In the genomic region with DNA sequence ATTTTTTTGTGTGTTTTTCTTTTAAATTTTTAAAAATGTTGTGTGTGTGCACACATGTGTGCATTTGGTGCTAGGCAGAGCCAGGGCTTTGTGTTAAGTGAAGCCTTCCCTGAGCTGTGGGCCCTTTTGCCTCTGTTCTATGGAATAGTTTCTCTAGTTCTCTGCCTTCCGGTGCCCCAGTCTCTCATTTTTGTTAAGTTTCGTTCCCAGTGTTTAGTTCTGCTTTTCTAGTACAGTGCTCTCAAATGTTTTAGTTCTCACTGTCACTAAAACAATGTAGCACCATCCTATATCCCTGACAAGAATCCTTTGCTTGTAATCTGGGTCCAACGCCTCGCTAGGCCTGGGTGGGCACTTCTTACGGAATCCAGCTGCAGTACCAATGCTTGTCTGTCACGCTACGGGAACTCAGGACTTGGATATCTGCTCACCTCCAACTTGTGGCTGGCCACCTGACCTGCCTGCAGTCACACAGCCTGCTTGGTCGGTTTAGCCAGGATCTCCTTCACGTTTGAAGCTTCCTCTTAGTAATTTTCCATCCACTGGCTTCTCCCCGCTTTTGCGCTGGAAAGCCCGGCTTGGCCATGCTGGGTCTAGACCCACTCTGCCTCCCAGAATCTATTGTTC, we compare ENCODE assay signal across 1 mouse cellular context.
A peak's percentile ranks its signal among the peaks of the same experiment; 100 is the strongest.
TF ChIP-seq lines count a peak whose summit lies in the region.

No protein-coding gene starts in this region.

TF ChIP-seq in MEL, 35 proteins besides CTCF, POLR2A, EP300 and RAD21 (continued from another document):
- TF ChIP-seq USF2 (IDR thresholded peaks at IDR 0.05; ENCODE audit: borderline replicate concordance in 1 of 2, insufficient read depth in 1 of 2, low read depth in 1 of 2, low read length in 2 of 2) (no peak), GATA1 (IDR thresholded peaks at IDR 0.05; ENCODE audit: low read depth, low read length) (no peak), TAL1 (IDR thresholded peaks at IDR 0.05; ENCODE audit: low read length) (no peak), MYC (IDR thresholded peaks at IDR 0.05; ENCODE audit: low read depth, low read length) (no peak), MAZ (IDR thresholded peaks at IDR 0.05; ENCODE audit: low read depth, low read length) (no peak), CHD2 (IDR thresholded peaks at IDR 0.05; ENCODE audit: low read length) (no peak), JUND (IDR thresholded peaks at IDR 0.05; ENCODE audit: low read depth, low read length) (no peak), MAFK (IDR thresholded peaks at IDR 0.05; ENCODE audit: borderline replicate concordance, low read depth, low read length) (no peak), GABPA (IDR thresholded peaks at IDR 0.05; ENCODE audit: low read depth, low read length) (no peak), USF1 (IDR thresholded peaks at IDR 0.05; ENCODE audit: low read depth, low read length) (peak; percentile 61; the same call in 1 of the 2 replicates), MEF2A (IDR thresholded peaks at IDR 0.05; ENCODE audit: extremely low read depth, insufficient replicate concordance, low read depth, low read length, poor library complexity, severe bottlenecking) (no peak), POLR2AphosphoS5 (IDR thresholded peaks at IDR 0.05; ENCODE audit: borderline replicate concordance, low read depth, low read length) (no peak), SIN3A (IDR thresholded peaks at IDR 0.05; ENCODE audit: low read length) (peak; percentile 38; the same call in 1 of the 2 replicates)
